Mouse (Mus musculus): ENCODE measurements around the gene Ginm1. TPM values are rescaled to one million over a fixed set of nuclear protein-coding genes. Genes with fewer than 3 reads are reported as not detected.

The Ginm1 gene
- polyA plus RNA-seq, 1 experiment from 2014 or later = 74.3 TPM

Small RNA genes within 50 kb of the gene (microRNA-seq; reads per million reads assigned to microRNA genes)
- 2.0 reads per million, percentile 25 among the genes with 10 or more reads in this experiment for gene Mir5104 (ENCODE audit: borderline number of aligned reads)

Other genes starting within 250 kb of the Ginm1 start
- gene Lrp11, start 203.0 kb downstream of the Ginm1 start, polyA plus RNA-seq (2014; fragmentation: Nextera tagmentation; extraction: Ambion mirVana) = 2.1 and 2.8 TPM in 2 replicates
- 44.7 and 45.8 TPM in 2 replicates for gene Nup43, start 125.3 kb downstream of the Ginm1 start, polyA plus RNA-seq (2014; fragmentation: Nextera tagmentation; extraction: Ambion mirVana)
- 135 and 142 TPM in 2 replicates for gene Pcmt1, start 111.7 kb downstream of the Ginm1 start, polyA plus RNA-seq (2014; fragmentation: Nextera tagmentation; extraction: Ambion mirVana)
- gene Lats1, start 111.6 kb downstream of the Ginm1 start, polyA plus RNA-seq (2014; fragmentation: Nextera tagmentation; extraction: Ambion mirVana) = 4.7 and 5.3 TPM in 2 replicates
- 39.3 and 45.2 TPM in 2 replicates for gene Katna1, start 66.8 kb downstream of the Ginm1 start, polyA plus RNA-seq (2014; fragmentation: Nextera tagmentation; extraction: Ambion mirVana)
- 33.7 and 35.5 TPM in 2 replicates for gene Ppil4, start 67 bp upstream of the Ginm1 start, polyA plus RNA-seq (2014; fragmentation: Nextera tagmentation; extraction: Ambion mirVana)
- gene Zc3h12d, start 39.6 kb upstream of the Ginm1 start, polyA plus RNA-seq (2014; fragmentation: Nextera tagmentation; extraction: Ambion mirVana) = 0.07 and 0.18 TPM in 2 replicates
- gene Tab2, start 163.4 kb upstream of the Ginm1 start, polyA plus RNA-seq (2014; fragmentation: Nextera tagmentation; extraction: Ambion mirVana) = 24.8 and 28.4 TPM in 2 replicates